Mouse (Mus musculus) liver, embryonic 15.5 days (tissue): ENCODE results near the gene Slfn2. TPM values are rescaled to one million over a fixed set of nuclear protein-coding genes. Genes with fewer than 3 reads are reported as not detected.

Experiments
- ATAC-seq: fragments of 200-750 bp; cut with Nextera tagmentation; 2 replicates; pipeline ENCODE4 v1.8.0; 2017; ENCODE audit warnings: moderate number of reproducible peaks, mild to moderate bottlenecking, moderate library complexity; ENCODE audit not compliant: insufficient read depth
- H3K27ac ChIP-seq: fragments of 300-500 bp; sonication (generic); replicated peaks from 2 replicates; pipeline ENCODE4 v1.5.1; 2015; ENCODE audit warnings: mild to moderate bottlenecking, inconsistent platforms
- H3K27me3 ChIP-seq: fragments of 300-500 bp; sonication (generic); 2 replicates; pipeline ENCODE4 v1.6.1; 2015; ENCODE audit warnings: mild to moderate bottlenecking, inconsistent platforms
- H3K36me3 ChIP-seq: fragments of 300-500 bp; sonication (generic); replicated peaks from 2 replicates; pipeline ENCODE4 v1.6.1; 2015; ENCODE audit warnings: moderate library complexity, mild to moderate bottlenecking, inconsistent platforms
- H3K4me1 ChIP-seq: fragments of 300-500 bp; sonication (generic); replicated peaks from 2 replicates; pipeline ENCODE4 v1.6.1; 2015; ENCODE audit warnings: inconsistent platforms
- H3K4me2 ChIP-seq: fragments of 300-500 bp; sonication (generic); 2 replicates; pipeline ENCODE4 v1.6.1; 2015; ENCODE audit warnings: moderate library complexity, mild to moderate bottlenecking, inconsistent platforms
- H3K4me3 ChIP-seq: fragments of 300-500 bp; sonication (generic); replicated peaks from 2 replicates; pipeline ENCODE4 v1.5.1; 2015; ENCODE audit warnings: mild to moderate bottlenecking, inconsistent platforms
- H3K9ac ChIP-seq: fragments of 300-500 bp; sonication (generic); 2 replicates; pipeline ENCODE4 v1.6.1; 2015; ENCODE audit warnings: moderate library complexity, mild to moderate bottlenecking, inconsistent platforms
- H3K9me3 ChIP-seq: fragments of 300-500 bp; sonication (generic); replicated peaks from 2 replicates; pipeline ENCODE4 v1.6.1; 2016; ENCODE audit warnings: inconsistent platforms
- WGBS: fragments of 180-500 bp; shearing (Covaris S2); methylation state at CpG from one replicate; pipeline ENCODE4 v1.1.7; 2015; ENCODE audit warnings: mixed read lengths; ENCODE audit not compliant: insufficient replicate concordance; 5-methylcytosine and 5-hydroxymethylcytosine counted together
- polyA plus RNA-seq: library from polyadenylated mRNA; unstranded; fragments of >200 nt; fragmentation: Nextera tagmentation; extraction: Ambion mirVana; gene quantifications from 2 replicates; pipeline ENCODE4 v1.2.1, GENCODE M21; 2015

The Slfn2 gene
- polyA plus RNA-seq, 1 experiment from 2014 or later = 11.7 TPM

- ATAC-seq = peak; percentile 49; the same call in 1 of the 2 replicates
- H3K4me3 ChIP-seq = no peak overlapping the region
- 9% methylated on average over 3 of the region's 3 CpGs for WGBS
- H3K4me2 ChIP-seq = no peak overlapping the region; the same call in 1 of the 2 replicates
- H3K27ac ChIP-seq = peak overlapping the region; percentile 72
- no peaks in the 10 kb centered on the region for H3K9me3 ChIP-seq
- peaks cover 12% of the 10 kb centered on the region; the same call in 1 of the 2 replicates for H3K4me1 ChIP-seq
- H3K27me3 ChIP-seq = no peaks in the 10 kb centered on the region
- no peak overlapping the region for H3K9ac ChIP-seq
- no peaks in the 10 kb centered on the region for H3K36me3 ChIP-seq
Measured at GRCm38 (mm10) chr11:83077714-83078422, 13.0 kb downstream of the Slfn2 start.

GRCm38 (mm10) chr11:83078423-83079140 is 13.7 kb downstream of the Slfn2 start:
- Histone ChIP-seq H3K27ac (peak overlapping the region; percentile 72), H3K9ac (no peak overlapping the region), H3K4me2 (no peak overlapping the region; the same call in 1 of the 2 replicates), H3K36me3 (no peaks in the 10 kb centered on the region), H3K9me3 (no peaks in the 10 kb centered on the region), H3K27me3 (no peaks in the 10 kb centered on the region), H3K4me1 (peaks cover 12% of the 10 kb centered on the region; the same call in 1 of the 2 replicates), H3K4me3 (no peak overlapping the region)
- no peak for ATAC-seq
- WGBS = 31% methylated on average over 5 of the region's 5 CpGs

GRCm38 (mm10) chr11:83079487-83080199 is 14.7 kb downstream of the Slfn2 start:
- no peak overlapping the region for H3K9ac ChIP-seq
- WGBS = 12% methylated on average over 9 of the region's 9 CpGs
- H3K36me3 ChIP-seq = no peaks in the 10 kb centered on the region
- no peak overlapping the region for H3K4me3 ChIP-seq
- H3K9me3 ChIP-seq = no peaks in the 10 kb centered on the region
- H3K27me3 ChIP-seq = no peaks in the 10 kb centered on the region
- peaks cover 12% of the 10 kb centered on the region; the same call in 1 of the 2 replicates for H3K4me1 ChIP-seq
- ATAC-seq = no peak
- H3K27ac ChIP-seq = no peak overlapping the region
- no peak overlapping the region for H3K4me2 ChIP-seq

GRCm38 (mm10) chr11:83082741-83083473 is 18.0 kb downstream of the Slfn2 start:
- no peak overlapping the region for H3K27ac ChIP-seq
- H3K27me3 ChIP-seq = no peaks in the 10 kb centered on the region
- no peak overlapping the region for H3K4me3 ChIP-seq
- no peak for ATAC-seq
- H3K9ac ChIP-seq = no peak overlapping the region
- H3K4me2 ChIP-seq = no peak overlapping the region
- no peaks in the 10 kb centered on the region for H3K36me3 ChIP-seq
- no peaks in the 10 kb centered on the region for H3K9me3 ChIP-seq
- H3K4me1 ChIP-seq = peaks cover 12% of the 10 kb centered on the region; the same call in 1 of the 2 replicates
- WGBS = 50% methylated on average over 7 of the region's 7 CpGs

GRCm38 (mm10) chr11:83084161-83084560 is 19.2 kb downstream of the Slfn2 start:
- Histone ChIP-seq H3K27me3 (no peaks in the 10 kb centered on the region), H3K4me1 (peaks cover 6% of the 10 kb centered on the region; the same call in 1 of the 2 replicates), H3K4me3 (no peak overlapping the region), H3K27ac (no peak overlapping the region), H3K36me3 (no peaks in the 10 kb centered on the region), H3K4me2 (no peak overlapping the region), H3K9me3 (no peaks in the 10 kb centered on the region), H3K9ac (no peak overlapping the region)
- ATAC-seq = no peak
- WGBS = 58% methylated on average over 2 of the region's 2 CpGs

- H3K4me2 ChIP-seq = no peak overlapping the region
- 74% methylated on average over 10 of the region's 10 CpGs for WGBS
- no peak overlapping the region for H3K4me3 ChIP-seq
- H3K4me1 ChIP-seq = peaks cover under 1% of the 10 kb centered on the region; the same call in 1 of the 2 replicates
- no peak for ATAC-seq
- no peak overlapping the region for H3K27ac ChIP-seq
- H3K36me3 ChIP-seq = no peaks in the 10 kb centered on the region
- H3K27me3 ChIP-seq = no peaks in the 10 kb centered on the region
- no peak overlapping the region for H3K9ac ChIP-seq
- no peaks in the 10 kb centered on the region for H3K9me3 ChIP-seq
Measured at GRCm38 (mm10) chr11:83084761-83085160, 19.8 kb downstream of the Slfn2 start.

- Histone ChIP-seq H3K36me3 (no peaks in the 10 kb centered on the region), H3K4me1 (no peaks in the 10 kb centered on the region), H3K9ac (no peak overlapping the region), H3K27ac (no peak overlapping the region), H3K9me3 (no peaks in the 10 kb centered on the region), H3K4me2 (no peak overlapping the region), H3K27me3 (no peaks in the 10 kb centered on the region), H3K4me3 (no peak overlapping the region)
- 15% methylated on average over 2 of the region's 2 CpGs for WGBS
- ATAC-seq = no peak
Measured at GRCm38 (mm10) chr11:83115138-83115537, 50.2 kb downstream of the Slfn2 start.

- ATAC-seq = no peak
Measured at GRCm38 (mm10) chr11:83116597-83117227, 51.8 kb downstream of the Slfn2 start, which contains the start of gene Slfn1. Slfn1 (plus strand) TSS chr11:83116849.

GRCm38 (mm10) chr11:83118056-83118455 is 53.1 kb downstream of the Slfn2 start:
- Histone ChIP-seq H3K9me3 (no peaks in the 10 kb centered on the region), H3K27me3 (no peaks in the 10 kb centered on the region), H3K4me1 (no peaks in the 10 kb centered on the region), H3K4me2 (no peak overlapping the region), H3K4me3 (no peak overlapping the region), H3K9ac (no peak overlapping the region), H3K27ac (no peak overlapping the region), H3K36me3 (no peaks in the 10 kb centered on the region)
- 36% methylated on average over 3 of the region's 3 CpGs for WGBS
- ATAC-seq = no peak

More at GRCm38 (mm10) chr11:83116597-83117227, 51.8 kb downstream of the Slfn2 start, which contains the start of gene Slfn1:
- Histone ChIP-seq H3K9ac (no peak within 1 kb of the TSS), H3K36me3 (no peaks in the 10 kb centered on the region), H3K27ac (no peak within 1 kb of the TSS), H3K4me1 (no peaks in the 10 kb centered on the region), H3K9me3 (no peaks in the 10 kb centered on the region), H3K4me2 (no peak within 1 kb of the TSS), H3K27me3 (no peaks in the 10 kb centered on the region), H3K4me3 (no peak within 1 kb of the TSS)
- 66% methylated on average over 13 of the region's 13 CpGs for WGBS
